Mouse (Mus musculus): ENCODE results near the gene Pbld1.

GRCm38 (mm10) chr10:63091915-63092314, 32.0 kb downstream of the Pbld1 start:
- TF ChIP-seq CTCF (IDR thresholded peaks at IDR 0.05) (no peak), EP300 (IDR thresholded peaks at IDR 0.05) (no peak)

Data from lung, postnatal 0 days (tissue).